Mouse (Mus musculus): ENCODE measurements around the gene Adcy10. TPM values are rescaled to one million over a fixed set of nuclear protein-coding genes. Genes with fewer than 3 reads are reported as not detected.

Adcy10 gene
- total RNA-seq, 2 experiments from 2014 or later, result 0.22 to 0.59 TPM

DNA sequence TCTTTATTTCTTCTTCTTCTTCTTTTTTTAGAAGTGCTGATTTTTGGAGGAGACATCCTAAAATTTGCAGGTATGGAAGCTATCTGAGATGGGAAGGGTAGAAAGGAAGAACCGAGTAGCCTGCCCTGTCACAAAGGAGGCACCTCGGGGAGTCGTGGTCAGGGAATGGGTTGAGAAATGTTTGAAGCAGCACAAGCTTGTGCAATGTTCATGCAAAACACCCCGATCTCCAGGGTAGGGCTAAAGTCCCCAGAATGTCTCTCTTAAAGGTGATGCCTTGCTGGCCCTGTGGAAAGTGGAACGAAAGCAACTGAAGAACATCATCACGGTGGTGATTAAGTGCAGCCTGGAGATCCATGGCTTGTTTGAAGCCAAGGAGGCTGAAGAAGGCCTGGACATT lies 21.3 kb downstream of the Adcy10 start:
- intact Hi-C loops (cut with DNase I), result no loop called here
- DNase-seq (ENCODE audit: low spot score in 2 of 2), result no peak

DNA sequence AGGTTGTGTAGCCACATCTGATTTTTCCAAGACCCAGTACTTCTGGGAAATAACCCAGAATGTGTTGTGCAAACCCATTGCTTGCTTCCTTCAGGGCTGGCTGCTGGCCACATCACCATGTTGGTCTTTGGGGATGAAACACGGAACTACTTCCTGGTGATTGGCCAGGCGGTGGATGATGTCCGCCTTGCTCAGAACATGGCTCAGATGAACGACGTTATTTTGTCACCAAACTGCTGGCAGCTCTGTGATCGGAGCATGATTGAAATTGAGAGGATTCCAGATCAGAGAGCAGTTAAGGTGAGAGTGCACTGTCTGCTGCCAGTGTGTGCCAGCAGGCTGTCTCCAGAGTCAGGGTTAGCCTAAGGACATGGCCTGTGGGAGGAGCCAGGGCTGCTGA lies 25.2 kb downstream of the Adcy10 start:
- intact Hi-C loops (cut with DNase I), result no loop called here
- DNase-seq (ENCODE audit: low spot score in 2 of 2), result no peak

DNA sequence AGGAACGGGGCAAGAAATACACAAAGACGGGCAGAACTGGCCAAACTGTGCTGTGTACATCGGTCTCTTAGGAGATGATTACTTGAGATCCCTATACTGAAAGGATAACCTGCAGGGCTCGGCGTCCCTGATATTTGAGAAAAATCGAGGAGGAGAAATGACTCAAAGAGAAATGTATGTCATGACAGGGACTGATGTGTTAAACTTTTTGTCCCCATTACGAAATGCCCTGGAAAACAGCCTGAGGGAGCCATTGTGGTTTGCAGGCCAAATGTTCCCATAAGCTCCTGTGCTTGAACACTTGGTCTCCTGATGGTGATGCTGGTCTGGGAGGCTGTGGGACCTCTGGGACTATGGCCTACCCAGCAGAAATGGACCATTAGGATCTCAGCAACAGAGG lies 35.7 kb downstream of the Adcy10 start:
- intact Hi-C loops (cut with DNase I), result no loop called here
- DNase-seq (ENCODE audit: low spot score in 2 of 2), result no peak

DNA sequence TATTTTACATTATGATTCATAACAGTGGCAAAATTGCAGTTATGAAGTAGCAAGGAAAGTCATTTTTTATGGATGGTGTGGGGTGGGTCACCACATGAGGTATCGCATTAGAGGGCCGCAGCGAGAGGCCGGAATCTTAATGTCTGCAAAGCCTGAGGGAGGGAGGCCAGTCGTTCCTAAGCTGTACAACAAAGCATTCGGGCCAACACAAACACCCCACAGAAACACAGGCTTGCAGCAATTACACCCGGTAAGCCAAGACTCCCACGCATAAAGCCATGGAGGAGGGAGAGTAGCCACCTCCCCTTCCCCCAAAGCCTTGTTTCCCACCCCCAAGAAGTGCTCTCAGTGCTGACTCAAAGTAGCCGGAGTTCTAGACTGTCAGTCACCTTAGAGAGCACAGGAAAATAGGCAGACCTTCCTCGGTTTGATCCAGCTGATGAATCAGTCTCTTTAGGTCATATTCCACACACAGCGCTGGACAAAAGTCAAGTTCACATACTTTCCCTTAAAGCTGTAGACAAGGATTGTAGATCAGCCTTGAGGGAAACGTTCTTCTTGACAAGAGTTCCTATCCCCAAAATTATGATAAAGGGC lies 51.2 kb downstream of the Adcy10 start:
- intact Hi-C loops (cut with DNase I), result no loop called here

DNA sequence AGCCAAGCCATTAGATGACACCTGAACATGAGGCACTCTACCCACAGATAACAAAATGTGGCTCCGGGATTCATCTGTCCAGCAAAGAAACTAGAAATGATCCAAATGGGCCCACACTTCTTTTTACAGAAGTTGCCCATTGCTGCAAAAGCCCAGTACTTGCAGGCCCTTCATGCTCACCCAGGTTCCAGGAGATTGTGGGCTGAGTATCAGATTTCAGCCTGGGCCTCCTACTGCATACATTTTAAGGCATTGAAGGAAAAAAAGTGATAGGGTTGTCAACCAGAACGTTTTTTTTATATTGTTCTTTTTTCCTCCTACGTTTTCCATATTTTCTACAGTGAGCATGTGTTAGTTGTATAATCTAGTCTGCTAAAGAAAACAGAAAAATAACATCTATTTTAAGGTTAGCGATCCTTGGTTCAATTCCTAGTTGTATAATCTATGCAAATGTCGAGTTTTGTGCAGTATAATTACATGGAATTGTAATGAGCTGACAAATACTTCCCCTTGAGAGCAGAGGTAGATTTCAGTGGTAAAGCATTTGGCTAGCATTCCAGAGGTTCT lies 52.3 kb downstream of the Adcy10 start:
- intact Hi-C loops (cut with DNase I), result no loop called here
- DNase-seq (ENCODE audit: low spot score in 2 of 2), result peak in 1 of 2 experiments; percentile 40

More for the DNA sequence above, 51.2 kb downstream of the Adcy10 start:
- peak in 1 of 2 experiments; percentile 28 for DNase-seq (ENCODE audit: low spot score in 2 of 2)

DNA sequence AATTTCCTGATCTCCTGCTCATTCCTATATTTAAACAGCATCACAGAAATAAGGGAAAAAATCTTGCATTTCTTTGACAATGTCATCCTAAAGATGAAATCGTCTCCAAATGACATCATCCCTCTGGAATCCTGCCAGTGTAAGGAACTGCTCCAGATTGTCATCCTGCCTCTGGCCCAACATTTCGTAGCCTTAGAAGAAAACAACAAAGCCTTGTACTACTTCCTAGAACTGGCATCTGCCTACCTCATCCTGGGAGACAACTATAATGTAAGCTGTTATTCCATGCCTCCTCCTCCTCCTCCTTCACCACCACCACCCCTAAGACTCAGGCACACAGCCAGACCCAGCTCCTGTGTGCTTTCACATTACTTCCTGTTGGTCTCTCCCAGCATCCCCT lies 71.7 kb downstream of the Adcy10 start:
- intact Hi-C loops (cut with DNase I), result no loop called here
- DNase-seq (ENCODE audit: low spot score in 2 of 2), result peak in 1 of 2 experiments; percentile 35

DNA sequence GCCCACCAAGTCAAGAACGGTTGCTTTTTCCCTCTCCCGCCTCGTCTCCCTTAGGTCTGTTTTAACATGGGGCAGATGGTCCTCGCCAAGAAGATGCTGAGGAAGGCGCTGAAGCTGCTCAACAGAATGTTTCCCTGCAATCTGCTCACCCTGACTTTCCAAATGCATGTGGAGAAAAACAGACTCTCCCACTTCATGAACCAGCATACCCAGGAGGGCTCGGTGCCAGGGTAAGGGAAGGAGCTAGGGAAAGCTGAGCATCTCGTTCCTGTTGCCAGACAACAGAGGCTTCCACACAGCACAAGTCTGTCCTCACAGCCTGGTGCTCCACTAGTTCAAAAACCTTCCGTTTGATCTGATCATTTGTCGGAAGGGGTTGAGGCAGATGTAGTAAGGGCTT lies 74.1 kb downstream of the Adcy10 start:
- DNase-seq (ENCODE audit: low spot score in 2 of 2), result peak; percentile 79 to 84
- intact Hi-C loops (cut with DNase I), result no loop called here

DNA sequence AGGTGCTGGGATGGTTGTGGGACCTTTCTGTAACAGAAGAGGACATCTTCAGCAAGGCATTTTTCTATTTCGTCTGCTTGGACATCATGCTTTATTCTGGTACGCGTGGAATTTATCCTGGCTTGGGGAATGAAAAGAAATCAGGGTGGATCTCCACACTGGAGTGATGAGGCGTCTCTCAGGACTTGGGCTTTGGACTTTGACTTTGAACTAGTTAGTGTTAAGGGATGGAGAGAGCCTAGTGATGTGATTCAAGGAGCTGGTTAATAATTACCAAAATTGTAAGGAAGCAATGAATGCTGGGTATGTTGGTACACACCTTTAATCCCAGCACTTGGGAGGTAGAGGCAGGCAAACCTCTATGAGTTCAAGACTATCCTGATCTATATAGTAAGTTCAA lies 80.3 kb downstream of the Adcy10 start:
- intact Hi-C loops (cut with DNase I), result no loop called here
- no peak for DNase-seq (ENCODE audit: low spot score in 2 of 2)

DNA sequence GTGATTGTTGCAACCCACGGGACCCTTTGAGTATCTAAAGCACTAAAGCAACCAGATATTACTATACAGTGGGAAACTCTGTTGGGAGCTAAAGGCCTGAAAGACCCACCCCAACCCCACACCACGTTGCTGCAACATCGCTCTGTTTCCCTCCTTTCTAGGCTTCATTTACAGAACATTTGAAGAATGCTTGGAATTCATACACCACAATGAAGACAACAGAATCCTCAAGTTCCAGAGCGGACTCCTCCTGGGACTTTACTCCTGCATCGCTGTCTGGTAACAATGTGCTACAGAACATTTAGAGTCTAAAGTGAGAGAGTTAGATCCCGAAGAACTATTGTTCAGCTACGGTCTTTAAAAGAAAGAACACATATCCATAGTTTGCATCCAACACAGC lies 82.5 kb downstream of the Adcy10 start:
- DNase-seq (ENCODE audit: low spot score in 2 of 2), result no peak
- intact Hi-C loops (cut with DNase I), result no loop called here

DNA sequence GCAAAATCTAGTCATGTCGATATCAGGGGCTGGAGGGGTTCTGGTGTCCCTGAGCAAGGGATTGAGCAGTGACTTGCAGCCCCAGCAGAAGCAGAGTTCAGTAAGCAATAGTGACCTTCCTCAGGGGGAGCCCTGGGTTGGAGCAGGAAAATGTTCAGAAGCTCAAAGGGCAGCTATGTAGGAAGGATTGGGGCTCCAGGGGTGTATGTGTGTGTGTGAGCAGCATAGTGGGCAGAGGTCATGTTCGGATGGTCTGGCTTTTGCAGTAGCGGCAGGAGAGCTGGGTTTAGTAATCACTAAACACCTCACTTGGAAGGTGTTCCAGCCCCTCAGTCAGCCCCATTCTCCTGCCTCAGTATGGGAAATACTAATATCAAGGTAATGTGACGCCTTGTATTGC lies 91.0 kb downstream of the Adcy10 start:
- intact Hi-C loops (cut with DNase I), result no loop called here

DNA sequence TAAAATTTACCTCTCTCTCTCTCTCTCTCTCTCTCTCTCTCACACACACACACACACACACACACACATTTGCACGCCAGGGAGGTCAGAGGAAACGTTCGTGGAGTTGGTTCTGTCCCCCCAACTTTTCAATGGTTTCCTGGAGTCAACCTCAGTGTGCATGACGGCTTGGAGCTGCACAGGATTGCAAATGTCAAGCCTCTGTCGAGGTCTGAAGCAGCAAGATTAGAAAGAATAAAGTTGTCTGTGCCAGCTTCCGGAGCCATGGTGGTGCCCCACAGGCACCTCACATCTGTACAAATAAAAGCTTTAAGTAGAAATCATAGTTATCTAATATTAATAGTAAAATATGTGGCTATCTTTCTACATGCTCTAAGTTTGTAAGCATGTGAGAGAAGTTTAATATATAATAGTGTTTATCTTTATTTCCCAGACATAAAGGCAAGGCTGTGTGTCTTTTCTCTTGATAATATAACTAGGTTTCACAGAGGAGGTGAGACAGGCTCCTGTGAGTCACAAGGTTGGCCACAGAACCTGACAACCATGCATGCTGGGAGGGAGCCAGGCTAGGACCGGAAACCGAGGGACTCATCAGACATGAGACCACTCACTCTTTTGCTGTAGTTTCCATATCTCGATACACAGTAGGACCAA lies 91.6 kb downstream of the Adcy10 start:
- no peak for DNase-seq (ENCODE audit: low spot score in 2 of 2)
- intact Hi-C loops (cut with DNase I), result no loop called here

More for the DNA sequence above, 91.0 kb downstream of the Adcy10 start:
- no peak for DNase-seq (ENCODE audit: low spot score in 2 of 2)

DNA sequence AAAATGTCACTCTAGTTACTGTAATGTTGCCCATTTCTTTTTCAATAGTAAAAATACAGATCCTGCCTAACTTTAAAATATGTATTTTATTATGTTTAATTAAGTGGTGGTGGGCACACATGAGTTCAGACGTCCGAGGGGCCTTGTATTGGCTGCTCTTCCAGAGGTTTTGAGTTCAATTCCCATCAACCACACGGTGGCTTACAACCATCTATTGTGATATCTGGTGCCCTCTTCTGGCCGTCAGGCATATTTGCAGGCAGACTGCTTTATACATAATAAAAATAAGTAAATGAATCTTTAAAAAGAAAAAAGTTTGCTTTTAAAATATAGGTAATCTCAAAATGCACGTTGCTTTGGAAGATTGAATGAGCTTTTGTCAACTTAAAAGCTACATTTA lies 94.3 kb downstream of the Adcy10 start:
- DNase-seq (ENCODE audit: low spot score in 2 of 2), result no peak
- intact Hi-C loops (cut with DNase I), result no loop called here

DNA sequence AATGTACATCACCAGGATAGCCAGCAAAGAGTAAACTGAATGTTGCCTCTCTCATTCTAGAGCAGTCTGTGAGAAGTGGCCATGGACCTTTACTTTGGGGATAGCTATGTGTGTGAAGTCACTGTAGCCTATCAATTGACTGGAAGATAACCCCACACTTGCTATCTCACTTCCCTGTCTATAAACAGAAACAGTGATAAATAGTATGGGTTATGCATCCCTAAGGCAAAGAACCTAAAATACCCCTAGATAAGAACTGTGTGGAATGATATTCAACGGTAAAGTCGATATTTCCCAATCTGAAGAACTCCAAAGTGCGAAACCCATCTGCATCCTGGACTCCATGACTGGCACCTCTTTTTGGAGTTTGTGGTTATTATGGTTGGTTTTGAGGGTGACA lies 96.3 kb downstream of the Adcy10 start:
- intact Hi-C loops (cut with DNase I), result no loop called here

DNA sequence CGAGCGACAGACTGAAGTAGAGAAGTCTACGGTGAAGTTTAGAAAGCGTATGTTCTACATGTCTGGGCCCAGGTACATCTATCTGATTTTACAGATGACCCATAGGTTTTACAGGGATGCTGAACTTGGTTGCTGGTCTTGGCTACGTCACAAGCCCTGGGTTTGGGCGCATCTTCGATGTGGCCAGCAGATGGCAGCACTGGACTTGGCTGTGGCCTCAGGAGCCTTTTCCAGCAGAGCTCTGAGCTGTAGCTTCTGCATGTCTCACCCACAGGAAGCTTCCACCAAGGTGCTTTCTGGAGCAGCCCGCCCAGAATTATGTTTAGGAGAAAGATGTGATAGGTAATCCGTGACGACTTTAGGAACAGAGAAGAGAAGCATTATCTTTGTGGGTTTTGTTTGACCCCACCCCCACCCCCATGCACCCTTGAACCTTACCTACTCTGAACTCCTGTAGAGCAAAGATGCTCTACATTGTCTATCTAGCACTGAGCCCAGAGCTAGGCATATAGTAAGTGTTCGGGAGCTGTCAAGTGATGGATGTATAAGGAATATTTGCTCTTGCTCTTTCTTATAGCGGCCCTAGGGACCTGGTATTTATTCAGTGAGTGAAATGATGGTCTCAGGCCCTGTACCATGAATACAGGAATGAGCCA lies 98.7 kb downstream of the Adcy10 start:
- DNase-seq (ENCODE audit: low spot score in 2 of 2), result peak; percentile 83 to 87
- intact Hi-C loops (cut with DNase I), result loop anchor here (1.0 to 2.0 kb wide), 2 partner anchors 75 to 153 kb away; no protein-coding TSS in a partner anchor

More for the DNA sequence above, 96.3 kb downstream of the Adcy10 start:
- DNase-seq (ENCODE audit: low spot score in 2 of 2), result no peak

DNA sequence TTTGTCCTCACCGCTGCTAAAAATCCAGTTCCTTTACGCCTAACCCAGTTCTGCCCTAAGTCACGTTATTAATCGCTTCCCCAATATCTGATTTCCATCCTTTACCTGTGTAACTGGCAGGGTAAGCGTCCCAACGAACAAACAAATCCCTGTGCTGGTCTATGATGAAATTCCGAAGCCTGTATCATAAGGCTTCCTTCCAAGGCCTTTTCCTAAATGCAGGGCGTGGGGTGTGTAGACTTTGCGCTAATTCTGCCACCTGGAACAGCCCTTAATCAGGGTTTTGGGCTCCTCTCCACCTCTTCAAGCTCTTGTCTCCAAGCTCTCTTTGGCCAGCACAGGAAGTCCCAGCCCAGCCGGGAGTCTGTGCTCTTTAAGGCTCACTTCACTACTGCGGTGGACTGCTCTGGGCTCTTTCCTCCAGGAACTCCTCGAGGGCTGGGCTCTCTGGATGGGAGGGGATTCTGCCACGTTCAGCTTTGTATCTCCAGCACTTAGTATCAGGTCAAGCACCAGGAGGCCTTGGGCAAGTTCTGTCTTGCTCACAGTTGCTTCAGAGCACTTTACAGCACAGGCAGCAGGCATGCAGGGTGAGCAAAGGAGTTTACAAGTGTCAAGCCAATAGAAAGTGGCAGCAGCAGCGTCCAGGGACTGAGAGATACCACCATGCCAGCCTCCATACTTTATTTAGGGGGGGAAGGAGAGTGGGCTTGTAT lies 100.6 kb downstream of the Adcy10 start:
- intact Hi-C loops (cut with DNase I), result loop anchor here (5.0 kb wide), 1 partner anchor 57 kb away; no protein-coding TSS in a partner anchor
- DNase-seq (ENCODE audit: low spot score in 2 of 2), result no peak

DNA sequence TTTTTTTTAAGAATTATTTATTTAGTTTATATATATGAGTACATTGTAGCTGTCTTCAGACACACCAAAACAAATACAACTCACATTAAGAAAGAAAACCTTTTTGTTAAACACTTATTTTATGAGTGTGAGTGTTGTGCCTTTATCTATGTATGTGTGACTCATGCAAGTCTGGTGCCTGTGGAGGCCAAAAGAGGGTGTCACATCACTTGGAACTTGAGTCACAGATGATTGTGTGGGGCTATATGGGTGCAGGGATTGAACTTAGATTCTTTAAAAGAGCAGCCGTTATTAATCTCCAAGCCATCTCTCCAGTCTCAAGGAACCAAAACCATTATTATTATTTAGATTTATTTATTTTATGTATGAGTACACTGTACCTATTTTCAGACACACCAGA lies 101.4 kb downstream of the Adcy10 start:
- no peak for DNase-seq (ENCODE audit: low spot score in 2 of 2)
- intact Hi-C loops (cut with DNase I), result loop anchor here (5.0 kb wide), 1 partner anchor 56 kb away; no protein-coding TSS in a partner anchor

DNA sequence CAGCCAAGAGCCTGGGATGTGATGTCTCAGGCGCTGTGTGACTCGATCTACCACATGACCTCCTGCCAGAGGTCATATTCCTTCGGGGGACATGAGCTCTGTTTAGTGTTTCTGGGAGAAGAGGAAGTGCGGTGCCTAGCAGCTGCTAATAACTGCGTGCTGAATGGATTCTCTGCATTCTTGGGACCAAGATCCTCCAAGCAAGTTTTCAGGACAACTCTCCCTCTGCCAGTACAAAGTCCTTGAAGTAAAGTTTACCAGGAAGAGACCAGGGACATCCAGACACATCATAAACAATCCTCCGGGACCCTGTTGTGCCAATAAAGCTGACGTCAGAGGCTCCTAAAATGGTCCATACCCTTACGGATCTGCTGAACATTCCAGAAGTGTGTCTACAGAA lies 102.9 kb downstream of the Adcy10 start:
- intact Hi-C loops (cut with DNase I), result loop anchor here (5.0 kb wide), 1 partner anchor 54 kb away; no protein-coding TSS in a partner anchor

DNA sequence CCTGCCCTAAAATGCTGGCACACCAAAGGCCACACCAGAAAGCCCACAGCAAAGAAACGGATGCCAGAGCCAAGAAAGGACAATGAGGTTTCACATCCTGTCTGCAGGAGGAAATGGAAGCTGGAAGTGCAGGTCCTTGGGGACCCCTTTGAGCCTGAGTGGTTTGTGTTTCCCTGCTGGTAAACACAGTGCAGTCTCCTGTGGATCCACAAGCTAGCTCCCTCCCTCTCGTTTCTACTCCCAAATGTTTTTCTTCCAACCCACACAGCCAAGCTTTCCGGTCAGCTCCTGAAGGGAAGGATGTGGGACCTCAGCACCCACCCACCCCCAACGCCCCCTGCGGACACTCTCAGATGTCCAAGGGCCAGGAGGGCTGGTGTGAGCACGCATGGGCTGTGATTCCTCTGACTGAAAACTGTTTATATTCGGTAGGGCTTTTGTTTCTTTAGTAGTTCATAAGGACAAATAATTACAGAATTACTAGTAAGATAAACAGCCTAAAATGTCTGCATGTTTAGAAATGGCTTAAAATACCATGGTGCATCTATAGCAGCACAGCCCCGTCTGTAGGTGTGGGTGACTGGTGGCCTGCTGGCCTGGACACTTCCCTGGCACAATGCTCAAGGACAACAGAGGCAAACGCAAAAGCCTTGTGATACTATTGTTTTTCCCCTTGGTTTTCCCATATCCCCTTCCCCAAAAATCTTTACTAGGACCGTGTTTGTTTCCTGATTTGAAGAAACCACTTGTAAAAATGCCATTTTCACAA lies 104.5 kb downstream of the Adcy10 start:
- DNase-seq (ENCODE audit: low spot score in 2 of 2), result no peak
- intact Hi-C loops (cut with DNase I), result loop anchor here (5.0 kb wide), 1 partner anchor 53 kb away; no protein-coding TSS in a partner anchor

More for the DNA sequence above, 102.9 kb downstream of the Adcy10 start:
- no peak for DNase-seq (ENCODE audit: low spot score in 2 of 2)

DNA sequence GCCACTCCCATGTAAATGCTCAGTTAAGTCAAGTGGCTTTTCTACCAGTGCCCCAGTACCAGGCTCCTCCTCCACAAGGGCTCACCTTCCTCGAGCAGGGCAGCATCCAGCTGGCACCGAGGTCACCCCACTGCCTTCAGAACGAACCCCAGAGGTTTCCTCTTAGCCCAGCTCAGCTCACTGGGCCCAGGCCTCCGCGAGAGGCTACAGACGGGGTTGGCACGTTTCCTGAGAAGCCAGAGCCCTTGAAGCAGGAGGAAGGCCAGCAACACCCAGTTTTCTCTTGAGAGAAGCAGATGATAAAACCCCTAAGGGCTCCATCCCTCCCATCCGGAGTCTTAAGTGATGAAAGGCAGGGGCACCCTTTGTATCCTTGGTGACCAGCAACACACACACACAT lies 105.8 kb downstream of the Adcy10 start:
- DNase-seq (ENCODE audit: low spot score in 2 of 2), result no peak
- intact Hi-C loops (cut with DNase I), result no loop called here

All from left cerebral cortex, postnatal 36 days (tissue).